Mouse (Mus musculus) hindbrain, embryonic 14.5 days (tissue): ENCODE measurements around the gene E130218I03Rik. TPM values are rescaled to one million over a fixed set of nuclear protein-coding genes. Genes with fewer than 3 reads are reported as not detected.

ENCODE experiments used
- ATAC-seq: fragments of 200-750 bp; cut with Nextera tagmentation; 2 replicates; pipeline ENCODE4 v1.8.0; 2017; ENCODE audit warnings: moderate number of reproducible peaks, mild to moderate bottlenecking, moderate TSS enrichment, moderate library complexity; ENCODE audit not compliant: low FRiP score
- DNase-seq: peaks from one replicate; pipeline ENCODE4 v3.0.0-alpha.2; 2015; ENCODE audit warnings: low spot score
- H3K27ac ChIP-seq: fragments of 300-500 bp; sonication (generic); 2 replicates; pipeline ENCODE4 v1.5.1; 2014; ENCODE audit warnings: mild to moderate bottlenecking, moderate library complexity
- H3K27me3 ChIP-seq: fragments of 300-500 bp; sonication (generic); 2 replicates; pipeline ENCODE4 v1.6.1; 2014; ENCODE audit warnings: mild to moderate bottlenecking, low read length, mixed read lengths; ENCODE audit not compliant: control insufficient read depth, insufficient read depth
- H3K36me3 ChIP-seq: fragments of 300-500 bp; sonication (generic); replicated peaks from 2 replicates; pipeline ENCODE4 v1.6.1; 2014; ENCODE audit not compliant: control insufficient read depth, insufficient read depth
- H3K4me1 ChIP-seq: fragments of 300-500 bp; sonication (generic); replicated peaks from 2 replicates; pipeline ENCODE4 v1.6.1; 2014; ENCODE audit warnings: antibody characterized with exemption, low read length, mixed read lengths; ENCODE audit not compliant: control insufficient read depth, insufficient read depth
- H3K4me2 ChIP-seq: fragments of 300-500 bp; sonication (generic); replicated peaks from 2 replicates; pipeline ENCODE4 v1.6.1; 2014; ENCODE audit warnings: mild to moderate bottlenecking, moderate library complexity
- H3K4me3 ChIP-seq: fragments of 300-500 bp; sonication (generic); replicated peaks from 2 replicates; pipeline ENCODE4 v1.5.1; 2014; ENCODE audit warnings: mild to moderate bottlenecking, low read length
- H3K9ac ChIP-seq: fragments of 300-500 bp; sonication (generic); 2 replicates; pipeline ENCODE4 v1.6.1; 2014
- H3K9me3 ChIP-seq: fragments of 300-500 bp; sonication (generic); 2 replicates; pipeline ENCODE4 v1.6.1; 2016; ENCODE audit warnings: low read length; ENCODE audit not compliant: control insufficient read depth
- WGBS: fragments of 180-500 bp; shearing (Covaris S2); extraction: QIAGEN DNeasy Blood & Tissue Kit; methylation state at CpG from one replicate; pipeline ENCODE4 v1.1.7; 2014; 5-methylcytosine and 5-hydroxymethylcytosine counted together
- polyA plus RNA-seq: library from polyadenylated mRNA; unstranded; fragments of >200 nt; fragmentation: Nextera tagmentation; extraction: Ambion mirVana; gene quantifications from 2 replicates; pipeline ENCODE4 v1.2.1, GENCODE M21; 2014

E130218I03Rik gene
- polyA plus RNA-seq, 1 experiment from 2014 or later: 0.32 TPM

- Histone ChIP-seq H3K4me3 (no peak overlapping the region), H3K27me3 (no peaks in the 10 kb centered on the region), H3K36me3 (peaks cover 34% of the 10 kb centered on the region), H3K9me3 (no peaks in the 10 kb centered on the region), H3K27ac (no peak overlapping the region), H3K4me2 (peak overlapping the region; percentile 15; the same call in 1 of the 2 replicates), H3K9ac (no peak overlapping the region), H3K4me1 (no peaks in the 10 kb centered on the region)
- no peak for ATAC-seq
- 6% methylated on average over 14 of the region's 14 CpGs for WGBS
- DNase-seq: no peak
Measured at GRCm38 (mm10) chr4:134273417-134274345, 30.2 kb downstream of the E130218I03Rik start.

- no peak overlapping the region for H3K27ac ChIP-seq
- no peak overlapping the region for H3K4me3 ChIP-seq
- peaks cover 46% of the 10 kb centered on the region for H3K36me3 ChIP-seq
- no peaks in the 10 kb centered on the region for H3K27me3 ChIP-seq
- ATAC-seq (no peak), DNase-seq (no peak)
- peaks cover 20% of the 10 kb centered on the region for H3K4me1 ChIP-seq
- H3K9me3 ChIP-seq: no peaks in the 10 kb centered on the region
- H3K9ac ChIP-seq: no peak overlapping the region
- WGBS: 96% methylated on average over 2 of the region's 2 CpGs
- no peak overlapping the region for H3K4me2 ChIP-seq
Measured at GRCm38 (mm10) chr4:134284942-134285341, 41.5 kb downstream of the E130218I03Rik start.

GRCm38 (mm10) chr4:134286226-134287167, 43.0 kb downstream of the E130218I03Rik start:
- Histone ChIP-seq H3K9ac (peak overlapping the region; percentile 93), H3K36me3 (peaks cover 30% of the 10 kb centered on the region), H3K4me3 (peak overlapping the region; percentile 99), H3K9me3 (no peaks in the 10 kb centered on the region), H3K4me1 (peaks cover 20% of the 10 kb centered on the region), H3K27me3 (no peaks in the 10 kb centered on the region), H3K4me2 (peak overlapping the region; percentile 89), H3K27ac (peak overlapping the region; percentile 99)
- ATAC-seq (peak; percentile 66), DNase-seq (no peak)
- 3% methylated on average over 54 of the region's 59 CpGs for whole genome bisulfite sequencing

- Histone ChIP-seq H3K36me3 (peaks cover 24% of the 10 kb centered on the region), H3K27ac (peak overlapping the region; percentile 99), H3K9ac (peak overlapping the region; percentile 93), H3K4me2 (peak overlapping the region; percentile 89), H3K27me3 (no peaks in the 10 kb centered on the region), H3K9me3 (no peaks in the 10 kb centered on the region), H3K4me3 (peak overlapping the region; percentile 99), H3K4me1 (peaks cover 20% of the 10 kb centered on the region)
- ATAC-seq (peak; percentile 95), DNase-seq (peak; percentile 99)
- WGBS: under 1% methylated on average over 45 of the region's 59 CpGs
Measured at GRCm38 (mm10) chr4:134287168-134287564, 43.7 kb downstream of the E130218I03Rik start.

- DNase-seq (peak; percentile 75), ATAC-seq (peak; percentile 82)
- Histone ChIP-seq H3K27ac (peak within 1 kb of the TSS; percentile 99), H3K4me1 (peaks cover 20% of the 10 kb centered on the region), H3K9ac (peak within 1 kb of the TSS; percentile 93), H3K4me2 (peak within 1 kb of the TSS; percentile 89), H3K9me3 (no peaks in the 10 kb centered on the region), H3K27me3 (no peaks in the 10 kb centered on the region), H3K36me3 (peaks cover 19% of the 10 kb centered on the region), H3K4me3 (peak within 1 kb of the TSS; percentile 99)
- WGBS: under 1% methylated on average over 41 of the region's 43 CpGs
Measured at GRCm38 (mm10) chr4:134287575-134288025, 44.1 kb downstream of the E130218I03Rik start, which contains the start of gene Pdik1l. Gene Pdik1l, minus strand, starts transcription at chr4:134287895.

- Histone ChIP-seq H3K9me3 (no peaks in the 10 kb centered on the region), H3K9ac (peak overlapping the region; percentile 93), H3K4me1 (peaks cover 20% of the 10 kb centered on the region), H3K36me3 (peaks cover 9% of the 10 kb centered on the region), H3K4me2 (peak overlapping the region; percentile 65), H3K27me3 (no peaks in the 10 kb centered on the region), H3K4me3 (peak overlapping the region; percentile 99), H3K27ac (peak overlapping the region; percentile 99)
- DNase-seq: no peak
- 44% methylated on average over 11 of the region's 11 CpGs for WGBS
- ATAC-seq: no peak
Measured at GRCm38 (mm10) chr4:134288397-134289256, 45.2 kb downstream of the E130218I03Rik start.

- Histone ChIP-seq H3K27ac (no peak overlapping the region), H3K9ac (no peak overlapping the region), H3K27me3 (no peaks in the 10 kb centered on the region), H3K9me3 (0 out of 2 replicates have a peak, but pooled peaks cover 3% of the 10 kb centered on the region), H3K36me3 (no peaks in the 10 kb centered on the region), H3K4me2 (no peak overlapping the region), H3K4me1 (peaks cover 10% of the 10 kb centered on the region), H3K4me3 (no peak overlapping the region)
- DNase-seq (peak; percentile 86), ATAC-seq (no peak)
- WGBS: 22% methylated on average over 7 of the region's 7 CpGs
Measured at GRCm38 (mm10) chr4:134292067-134292466, 48.6 kb downstream of the E130218I03Rik start.

- Histone ChIP-seq H3K27ac (no peak overlapping the region), H3K4me1 (peaks cover 8% of the 10 kb centered on the region), H3K9me3 (0 out of 2 replicates have a peak, but pooled peaks cover 3% of the 10 kb centered on the region), H3K36me3 (no peaks in the 10 kb centered on the region), H3K9ac (no peak overlapping the region), H3K4me2 (no peak overlapping the region), H3K4me3 (no peak overlapping the region), H3K27me3 (no peaks in the 10 kb centered on the region)
- 69% methylated on average over 18 of the region's 18 CpGs for WGBS
- DNase-seq (no peak), ATAC-seq (no peak)
Measured at GRCm38 (mm10) chr4:134293061-134293691, 49.7 kb downstream of the E130218I03Rik start.
